Mouse (Mus musculus): ENCODE measurements around the gene AI413582. TPM values are rescaled to one million over a fixed set of nuclear protein-coding genes. Genes with fewer than 3 reads are reported as not detected.

The AI413582 gene
- total RNA-seq, 2 experiments from 2014 or later: 61.4 to 72.2 TPM

DNA sequence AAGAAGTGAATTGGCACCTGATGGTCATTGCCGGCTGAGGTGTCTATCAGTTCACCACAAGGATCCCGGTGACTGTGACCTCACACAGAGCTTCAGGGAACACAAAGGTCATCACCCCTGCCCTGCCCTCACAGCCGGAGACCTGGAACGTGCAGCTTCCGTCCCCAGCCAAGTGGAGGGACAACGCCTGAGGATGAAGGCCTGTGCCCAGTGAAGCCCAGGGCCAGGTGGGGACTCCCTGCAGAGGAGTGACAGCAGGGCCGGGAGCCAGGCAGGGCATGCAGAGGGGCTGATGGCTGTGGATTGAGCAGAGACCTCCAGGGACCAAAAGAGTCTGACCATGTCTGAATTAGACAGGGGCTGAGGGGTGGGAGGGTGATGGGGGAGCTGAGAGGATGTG, 42.4 kb downstream of the AI413582 start:
- DNase-seq (ENCODE audit: low spot score in 2 of 2): no peak

- no peak for DNase-seq (ENCODE audit: low spot score in 2 of 2)
Observed at GRCm38 (mm10) chr17:27521303-27521702, 44.3 kb downstream of the AI413582 start, which contains the start of gene Grm4. Gene Grm4, minus strand, starts transcription at chr17:27521403.

GRCm38 (mm10) chr17:27520557-27520956, 45.0 kb downstream of the AI413582 start:
- peak; percentile 58 to 76 for DNase-seq (ENCODE audit: low spot score in 2 of 2)

DNA sequence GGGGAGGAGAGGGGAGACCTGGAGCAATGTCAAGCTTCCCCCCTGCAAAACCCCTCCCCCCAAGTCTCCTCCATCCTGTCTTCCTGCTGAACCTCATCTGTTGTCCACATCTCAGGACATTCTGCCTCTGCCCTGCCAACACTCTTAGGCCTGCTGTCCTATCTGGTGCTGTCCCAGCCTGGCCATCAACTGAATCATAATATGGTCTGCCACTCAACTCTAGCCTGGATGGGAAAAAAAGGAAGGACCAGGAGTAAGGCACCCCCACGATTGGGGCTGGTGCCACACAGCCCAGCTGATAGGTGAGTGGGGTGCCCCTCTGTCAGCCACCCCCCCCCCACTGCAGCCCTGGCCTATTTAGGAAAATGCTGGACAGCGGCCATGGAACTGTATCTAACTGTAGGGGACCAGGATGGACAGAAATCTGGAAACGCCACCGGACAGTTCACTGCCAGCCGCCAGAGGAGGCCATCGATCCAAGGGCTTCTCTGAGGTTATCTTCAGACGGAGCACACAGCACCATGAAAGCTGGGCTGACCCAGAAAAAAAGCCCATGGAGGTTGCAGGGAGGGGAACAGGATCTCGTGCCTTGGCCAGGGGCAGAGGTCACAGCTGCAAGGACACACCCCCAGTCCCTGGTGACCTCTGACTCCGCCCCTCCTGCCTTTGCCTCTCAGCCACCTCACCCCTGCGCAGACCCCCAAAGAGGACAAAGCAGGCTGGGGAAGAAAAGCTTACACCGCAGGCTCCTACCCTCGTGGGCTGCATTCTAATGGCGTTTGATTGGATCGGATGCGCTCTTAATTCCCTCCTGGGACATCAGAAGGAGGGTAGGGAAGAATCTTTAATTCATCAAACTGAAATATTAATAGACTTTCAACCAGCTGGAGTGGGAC, 46.6 kb downstream of the AI413582 start:
- no peak for DNase-seq (ENCODE audit: low spot score in 2 of 2)

- no peak for DNase-seq (ENCODE audit: low spot score in 2 of 2)
Observed at GRCm38 (mm10) chr17:27518296-27518695, 47.3 kb downstream of the AI413582 start.

DNA sequence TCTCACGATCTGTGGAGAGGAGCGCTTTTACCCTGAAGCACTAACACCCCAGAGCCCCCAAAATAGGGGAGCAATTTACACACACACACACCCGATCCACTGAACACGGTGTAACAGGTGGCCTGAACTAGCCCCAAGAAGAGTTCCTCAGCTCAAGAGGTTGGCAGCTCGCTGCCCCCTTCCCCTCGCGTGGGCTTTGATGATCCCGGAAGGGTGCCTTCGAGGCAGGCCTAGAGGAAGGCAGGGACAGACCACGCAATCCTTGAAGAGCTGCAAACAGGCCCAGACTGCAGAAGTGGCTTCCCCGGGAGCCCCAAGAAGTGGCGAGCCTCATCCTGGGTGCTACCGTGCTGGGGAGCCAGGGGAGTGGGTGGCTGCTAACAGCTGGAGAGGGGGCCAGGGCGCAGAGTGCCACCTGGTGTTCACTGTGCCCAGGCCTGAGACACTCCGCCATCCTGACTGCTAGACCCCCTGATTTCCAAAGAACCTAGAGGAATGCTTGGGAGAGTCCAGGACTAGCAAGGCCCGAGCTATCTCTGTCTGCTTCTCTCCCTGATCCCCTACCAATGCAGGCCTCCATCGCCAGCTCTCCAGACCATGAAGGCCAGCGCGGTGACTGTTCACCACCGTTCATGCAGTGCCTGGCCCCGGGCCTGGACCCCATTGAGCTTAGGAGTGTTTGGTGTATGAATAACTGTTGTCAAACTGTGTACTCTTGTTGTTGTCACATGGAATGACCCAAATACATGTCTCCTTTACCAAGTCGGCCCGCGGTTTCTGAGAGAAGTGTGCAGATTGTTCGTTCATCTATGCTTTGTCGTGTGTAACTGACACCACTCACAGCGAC, 51.4 kb downstream of the AI413582 start:
- DNase-seq (ENCODE audit: low spot score in 2 of 2): no peak

Other genes with a start within 250 kb of the AI413582 start
- gene Grm4, start 44.4 kb downstream of the AI413582 start, total RNA-seq (2021): 10 to 100 TPM; 12.2 to 16.1 TPM
- 10 to 100 TPM; 35.1 to 35.6 TPM for gene Hmga1, start 9.3 kb downstream of the AI413582 start, total RNA-seq (2021)
- 100 to 1,000 TPM; 473 to 520 TPM for gene Nudt3, start 57.7 kb upstream of the AI413582 start, total RNA-seq (2021)
- gene RPS10-NUDT3, start 69.5 kb upstream of the AI413582 start, total RNA-seq (2021): 1 to 10 TPM in 1 of 2 experiments, not detected in 1; 2.1 TPM
- 100 to 1,000 TPM; 516 to 558 TPM for gene Rps10, start 70.9 kb upstream of the AI413582 start, total RNA-seq (2021)
- 100 to 1,000 TPM; 180 to 190 TPM for gene Pacsin1, start 89.8 kb upstream of the AI413582 start, total RNA-seq (2021)
- 1 to 10 TPM; 1.1 to 1.3 TPM for gene Spdef, start 163.2 kb upstream of the AI413582 start, total RNA-seq (2021)